13 mouse cellular contexts compared by ENCODE assay signal in genomic region chr13:104025710-104025995, GRCm38 (mm10).
DNase-seq lines count a peak whose midpoint lies in the region; ATAC-seq and TF ChIP-seq lines count a peak whose summit lies in the region.
"Had no signal": no experiment of that assay in that cellular context is flagged by ENCODE, and none has a peak within 500 bp of the region (broad histone marks: within the 10 kb centered on the region; RNA-seq: fewer than 3 reads in every experiment).

No protein-coding gene starts in this region.

- H3K4me2 ChIP-seq in embryonic facial prominence, embryonic 12.5 days (replicated peaks): peak overlapping the region; percentile 25
- H3K4me2 ChIP-seq in hindbrain, embryonic 15.5 days: no peak overlapping the region
- no peak overlapping the region for H3K4me2 ChIP-seq in hindbrain, embryonic 16.5 days (ENCODE audit: low read length)
- peak overlapping the region; percentile 14; the same call in 1 of the 2 replicates for H3K4me2 ChIP-seq in lung, postnatal 0 days (replicated peaks; ENCODE audit: low read depth, low read length)
- H3K4me2 ChIP-seq: forebrain, embryonic 12.5 days; midbrain, embryonic 12.5 days had no signal

- no peak for ATAC-seq in embryonic facial prominence, embryonic 12.5 days (ENCODE audit: insufficient number of reproducible peaks, insufficient read depth, low FRiP score, low TSS enrichment)
- no peak for ATAC-seq in hindbrain, embryonic 15.5 days (ENCODE audit: low FRiP score, low read depth)
- no peak for ATAC-seq in hindbrain, embryonic 16.5 days
- ATAC-seq in lung, postnatal 0 days: peak; percentile 20; the same call in 1 of the 2 replicates
- ATAC-seq: activated CD4-positive, CD25-positive, alpha-beta regulatory T cell, adult 4 months had no signal

- H3K4me3 ChIP-seq in embryonic facial prominence, embryonic 12.5 days: no peak overlapping the region
- H3K4me3 ChIP-seq in embryonic facial prominence, embryonic 10.5 days: no peak overlapping the region
- no peak overlapping the region for H3K4me3 ChIP-seq in hindbrain, embryonic 15.5 days
- H3K4me3 ChIP-seq in hindbrain, embryonic 16.5 days (ENCODE audit: low read length): no peak overlapping the region
- H3K4me3 ChIP-seq in lung, postnatal 0 days (ENCODE audit: low read depth, low read length): no peak overlapping the region
- H3K4me3 ChIP-seq: forebrain, embryonic 12.5 days; midbrain, embryonic 12.5 days had no signal

- no peak for DNase-seq in embryonic facial prominence, embryonic 10.5 days (ENCODE audit: low spot score)
- DNase-seq in lung, postnatal 0 days (ENCODE audit: low spot score): peak; percentile 53
- no peak for DNase-seq in lung, postnatal 4 days
- DNase-seq in ovary, adult 18-20 months (ENCODE audit: low spot score): no peak
- no peak for DNase-seq in right cerebral cortex, postnatal 10 days (ENCODE audit: low spot score in 2 of 2)
- DNase-seq: right cerebral cortex, postnatal 4 days had no signal

- TF ChIP-seq CTCF in lung, postnatal 0 days (IDR thresholded peaks at IDR 0.05): no peak

- H3K4me1 ChIP-seq in embryonic facial prominence, embryonic 12.5 days: peaks cover 20% of the 10 kb centered on the region
- peaks cover 41% of the 10 kb centered on the region for H3K4me1 ChIP-seq in embryonic facial prominence, embryonic 10.5 days
- peaks cover 9% of the 10 kb centered on the region; the same call in 1 of the 2 replicates for H3K4me1 ChIP-seq in hindbrain, embryonic 15.5 days (replicated peaks)
- H3K4me1 ChIP-seq in hindbrain, embryonic 16.5 days (ENCODE audit: control insufficient read depth, insufficient read depth, low read depth, low read length): peaks cover 3% of the 10 kb centered on the region; the same call in 1 of the 2 replicates
- H3K4me1 ChIP-seq in lung, postnatal 0 days (ENCODE audit: insufficient read depth, low read depth, low read length): no peaks in the 10 kb centered on the region; the same call in 1 of the 2 replicates
- H3K4me1 ChIP-seq: midbrain, embryonic 12.5 days had no signal

- no peaks in the 10 kb centered on the region for H3K9me3 ChIP-seq in embryonic facial prominence, embryonic 12.5 days
- H3K9me3 ChIP-seq in embryonic facial prominence, embryonic 10.5 days: no peaks in the 10 kb centered on the region
- H3K9me3 ChIP-seq in hindbrain, embryonic 15.5 days: no peaks in the 10 kb centered on the region
- no peaks in the 10 kb centered on the region for H3K9me3 ChIP-seq in hindbrain, embryonic 16.5 days (ENCODE audit: control insufficient read depth, low read length)
- H3K9me3 ChIP-seq in lung, postnatal 0 days (ENCODE audit: low read length): no peaks in the 10 kb centered on the region
- H3K9me3 ChIP-seq: forebrain, embryonic 12.5 days; midbrain, embryonic 12.5 days had no signal

- H3K27me3 ChIP-seq in embryonic facial prominence, embryonic 12.5 days: no peaks in the 10 kb centered on the region
- H3K27me3 ChIP-seq in embryonic facial prominence, embryonic 10.5 days (replicated peaks; ENCODE audit: low read depth, poor library complexity, severe bottlenecking): no peaks in the 10 kb centered on the region
- H3K27me3 ChIP-seq in hindbrain, embryonic 15.5 days: no peaks in the 10 kb centered on the region
- H3K27me3 ChIP-seq in hindbrain, embryonic 16.5 days (replicated peaks; ENCODE audit: control insufficient read depth, insufficient read depth, low read length): no peaks in the 10 kb centered on the region
- H3K27me3 ChIP-seq in lung, postnatal 0 days (replicated peaks; ENCODE audit: insufficient read depth, low read length): no peaks in the 10 kb centered on the region
- H3K27me3 ChIP-seq: forebrain, embryonic 12.5 days had no signal

- H3K9ac ChIP-seq in embryonic facial prominence, embryonic 12.5 days: no peak overlapping the region
- H3K9ac ChIP-seq in hindbrain, embryonic 15.5 days: no peak overlapping the region
- H3K9ac ChIP-seq in hindbrain, embryonic 16.5 days (ENCODE audit: low read depth, low read length): no peak overlapping the region
- no peak overlapping the region for H3K9ac ChIP-seq in lung, postnatal 0 days (replicated peaks; ENCODE audit: low read depth)
- H3K9ac ChIP-seq: forebrain, embryonic 12.5 days; liver, embryonic 14.5 days; midbrain, embryonic 12.5 days had no signal

- no peak for TF ChIP-seq EP300 in lung, postnatal 0 days (IDR thresholded peaks at IDR 0.05)

- 48% methylated on average over 6 of the region's 6 CpGs for WGBS in embryonic facial prominence, embryonic 12.5 days
- WGBS in embryonic facial prominence, embryonic 10.5 days: 78% methylated on average over 6 of the region's 6 CpGs
- 78% methylated on average over 6 of the region's 6 CpGs for WGBS in hindbrain, embryonic 15.5 days
- 75% methylated on average over 6 of the region's 6 CpGs for WGBS in hindbrain, embryonic 16.5 days
- WGBS in lung, postnatal 0 days: 50% methylated on average over 6 of the region's 6 CpGs

- H3K27ac ChIP-seq in embryonic facial prominence, embryonic 12.5 days: peak overlapping the region; percentile 81
- H3K27ac ChIP-seq in embryonic facial prominence, embryonic 10.5 days (replicated peaks): no peak overlapping the region
- peak overlapping the region; percentile 54; the same call in 1 of the 2 replicates for H3K27ac ChIP-seq in hindbrain, embryonic 15.5 days (replicated peaks)
- H3K27ac ChIP-seq in hindbrain, embryonic 16.5 days (ENCODE audit: low read depth, low read length): no peak overlapping the region; the same call in 1 of the 2 replicates
- peak overlapping the region; percentile 39; the same call in 1 of the 2 replicates for H3K27ac ChIP-seq in lung, postnatal 0 days (ENCODE audit: low read length)
- H3K27ac ChIP-seq: forebrain, embryonic 12.5 days; liver, embryonic 14.5 days had no signal

- no peaks in the 10 kb centered on the region for H3K36me3 ChIP-seq in embryonic facial prominence, embryonic 12.5 days
- H3K36me3 ChIP-seq in embryonic facial prominence, embryonic 10.5 days (replicated peaks): peaks cover 5% of the 10 kb centered on the region
- H3K36me3 ChIP-seq in hindbrain, embryonic 15.5 days: peaks cover 6% of the 10 kb centered on the region
- H3K36me3 ChIP-seq in hindbrain, embryonic 16.5 days (ENCODE audit: control insufficient read depth, insufficient read depth, low read length): peaks cover 9% of the 10 kb centered on the region
- no peaks in the 10 kb centered on the region for H3K36me3 ChIP-seq in lung, postnatal 0 days (ENCODE audit: insufficient read depth, low read length)
- H3K36me3 ChIP-seq: forebrain, embryonic 12.5 days; midbrain, embryonic 12.5 days had no signal

Comparison
In these comparisons a context has a peak if more than half of its experiments do, and no peak if none do; other contexts are left out.
1. H3K27ac ChIP-seq: peak in embryonic facial prominence, embryonic 12.5 days (single experiment), hindbrain, embryonic 15.5 days (single experiment) and lung, postnatal 0 days (single experiment); none in embryonic facial prominence, embryonic 10.5 days (single experiment) and hindbrain, embryonic 16.5 days (single experiment).
2. H3K4me2 ChIP-seq: peak in embryonic facial prominence, embryonic 12.5 days (single experiment) and lung, postnatal 0 days (single experiment); none in hindbrain, embryonic 15.5 days (single experiment) and hindbrain, embryonic 16.5 days (single experiment).